ENCODE assay signal across 24 mouse cellular contexts in the genomic region with DNA sequence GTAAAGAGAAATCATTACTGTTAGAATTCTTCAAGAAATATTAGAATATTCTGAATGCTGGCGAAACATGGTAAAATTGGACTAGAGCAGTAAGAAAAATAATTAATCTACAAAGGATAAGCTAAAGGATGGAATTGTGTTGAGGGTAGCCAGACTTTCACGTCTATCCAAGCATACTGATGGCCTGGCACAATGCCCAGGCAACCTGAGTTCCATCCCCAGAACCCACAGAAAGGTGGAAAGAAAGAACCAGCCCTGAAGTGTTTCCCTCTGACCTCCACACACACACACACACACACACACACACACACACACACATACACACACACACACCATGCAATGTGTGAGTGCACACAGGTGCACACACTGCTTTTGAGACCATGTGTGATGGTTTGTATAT. TPM values are rescaled to one million over a fixed set of nuclear protein-coding genes. Genes with fewer than 3 reads are reported as not detected.
DNase-seq lines count a peak whose midpoint lies in the region; ATAC-seq and TF ChIP-seq lines count a peak whose summit lies in the region.
"Had no signal": no experiment of that assay in that cellular context is flagged by ENCODE, and none has a peak within 500 bp of the region (broad histone marks: within the 10 kb centered on the region; RNA-seq: fewer than 3 reads in every experiment).

No protein-coding gene starts in this region.

- H3K9ac ChIP-seq in hindbrain, postnatal 0 days (replicated peaks; ENCODE audit: low read length), result no peak overlapping the region
- H3K9ac ChIP-seq in hindbrain, embryonic 14.5 days, result no peak overlapping the region
- H3K9ac ChIP-seq in MEL (ENCODE audit: control insufficient read depth, low read depth, low read length, poor library complexity, severe bottlenecking), result no peak overlapping the region
- no peak overlapping the region for H3K9ac ChIP-seq in neural tube, embryonic 15.5 days (replicated peaks)
- H3K9ac ChIP-seq: forebrain, embryonic 15.5 days; heart, embryonic 12.5 days; heart, embryonic 15.5 days; hindbrain, embryonic 13.5 days had no signal

- no peak overlapping the region for H3K27ac ChIP-seq in hindbrain, postnatal 0 days
- no peak overlapping the region for H3K27ac ChIP-seq in hindbrain, embryonic 14.5 days
- H3K27ac ChIP-seq in MEL (ENCODE audit: control insufficient read depth, low read depth, low read length), result no peak overlapping the region
- no peak overlapping the region for H3K27ac ChIP-seq in neural tube, embryonic 15.5 days (replicated peaks)
- H3K27ac ChIP-seq: forebrain, embryonic 10.5 days; forebrain, embryonic 15.5 days; heart, embryonic 15.5 days; hindbrain, embryonic 10.5 days; hindbrain, embryonic 13.5 days had no signal

- no peak for TF ChIP-seq RAD21 in MEL (IDR thresholded peaks at IDR 0.05; ENCODE audit: low read depth, low read length)

- H3K27me3 ChIP-seq in hindbrain, postnatal 0 days (ENCODE audit: insufficient read depth, low read length), result no peaks in the 10 kb centered on the region
- no peaks in the 10 kb centered on the region for H3K27me3 ChIP-seq in hindbrain, embryonic 14.5 days (ENCODE audit: control insufficient read depth, insufficient read depth, low read length)
- H3K27me3 ChIP-seq in MEL (ENCODE audit: control insufficient read depth in 1 of 2, insufficient read depth in 2 of 2, low read length in 2 of 2), result no peaks in the 10 kb centered on the region
- no peaks in the 10 kb centered on the region for H3K27me3 ChIP-seq in neural tube, embryonic 15.5 days (replicated peaks)
- H3K27me3 ChIP-seq: CH12.LX; forebrain, embryonic 15.5 days; heart, embryonic 12.5 days; heart, embryonic 15.5 days; hindbrain, embryonic 13.5 days had no signal

- H3K4me1 ChIP-seq in hindbrain, postnatal 0 days (ENCODE audit: insufficient read depth, low read length), result no peaks in the 10 kb centered on the region
- H3K4me1 ChIP-seq in hindbrain, embryonic 14.5 days (replicated peaks; ENCODE audit: control insufficient read depth, insufficient read depth, low read length), result no peaks in the 10 kb centered on the region
- H3K4me1 ChIP-seq in MEL (ENCODE audit: control insufficient read depth in 1 of 2, insufficient read depth in 2 of 2, low read length in 2 of 2), result peaks cover 0 to 2% of the 10 kb centered on the region in 2 experiments; a peak in 1 of 4 replicates
- H3K4me1 ChIP-seq in neural tube, embryonic 15.5 days, result no peaks in the 10 kb centered on the region
- H3K4me1 ChIP-seq: forebrain, embryonic 10.5 days; forebrain, embryonic 15.5 days; heart, embryonic 12.5 days; heart, embryonic 15.5 days; hindbrain, embryonic 10.5 days; hindbrain, embryonic 13.5 days had no signal

- no peaks in the 10 kb centered on the region for H3K9me3 ChIP-seq in hindbrain, postnatal 0 days (ENCODE audit: low read length)
- H3K9me3 ChIP-seq in hindbrain, embryonic 14.5 days (ENCODE audit: control insufficient read depth, low read length), result no peaks in the 10 kb centered on the region
- no peaks in the 10 kb centered on the region for H3K9me3 ChIP-seq in MEL (replicated peaks; ENCODE audit: insufficient read depth, low read length)
- no peaks in the 10 kb centered on the region for H3K9me3 ChIP-seq in neural tube, embryonic 15.5 days (replicated peaks)
- H3K9me3 ChIP-seq: forebrain, embryonic 10.5 days; forebrain, embryonic 15.5 days; G1E; heart, embryonic 12.5 days; heart, embryonic 15.5 days; hindbrain, embryonic 10.5 days; hindbrain, embryonic 13.5 days had no signal

- no peak overlapping the region for H3K4me2 ChIP-seq in hindbrain, postnatal 0 days (ENCODE audit: low read depth, low read length)
- no peak overlapping the region for H3K4me2 ChIP-seq in hindbrain, embryonic 14.5 days (replicated peaks)
- H3K4me2 ChIP-seq in neural tube, embryonic 15.5 days, result no peak overlapping the region
- H3K4me2 ChIP-seq: forebrain, embryonic 15.5 days; heart, embryonic 12.5 days; heart, embryonic 15.5 days; hindbrain, embryonic 13.5 days had no signal

- no peak for TF ChIP-seq POLR2A in MEL (IDR thresholded peaks at IDR 0.05; ENCODE audit: control insufficient read depth in 1 of 2, insufficient read depth in 1 of 2, low read depth in 1 of 2, low read length in 2 of 2, poor library complexity in 1 of 2)

- no peaks in the 10 kb centered on the region for H3K79me2 ChIP-seq in MEL (ENCODE audit: control insufficient read depth, insufficient read depth, low read length, poor library complexity)

- TF ChIP-seq CTCF in hindbrain, postnatal 0 days (IDR thresholded peaks at IDR 0.05; ENCODE audit: low read depth), result no peak
- no peak for TF ChIP-seq CTCF in MEL (IDR thresholded peaks at IDR 0.05 in 2 of 3, conservative IDR thresholded peaks at IDR 0.05 in 1 of 3; ENCODE audit: control insufficient read depth in 1 of 3, insufficient read depth in 1 of 3, low read depth in 2 of 3, low read length in 3 of 3, poor library complexity in 1 of 3, severe bottlenecking in 1 of 3)

- peak; percentile 61 to 63 for DNase-seq in cerebellum, postnatal 14 days
- no peak for DNase-seq in cerebellum, adult 11 months
- DNase-seq in hindbrain, postnatal 0 days (ENCODE audit: low spot score), result peak; percentile 1
- DNase-seq in hindbrain, embryonic 14.5 days (ENCODE audit: low spot score), result no peak
- DNase-seq in MEL (ENCODE audit: low read depth, low spot score), result peak; percentile 8
- DNase-seq: adrenal gland, adult 2 months; adrenal gland, postnatal 14 days; B cell, adult 2 months; cerebellum, adult 8-10 months; gastrocnemius, postnatal 25 days; heart, adult 18-20 months; heart, postnatal 10 days; heart, postnatal 36 days; kidney, adult 2 months had no signal

- H3K36me3 ChIP-seq in hindbrain, postnatal 0 days (ENCODE audit: insufficient read depth, low read length), result no peaks in the 10 kb centered on the region
- H3K36me3 ChIP-seq in hindbrain, embryonic 14.5 days (replicated peaks; ENCODE audit: control insufficient read depth, insufficient read depth), result no peaks in the 10 kb centered on the region
- no peaks in the 10 kb centered on the region for H3K36me3 ChIP-seq in MEL (ENCODE audit: control insufficient read depth in 1 of 2, insufficient read depth in 2 of 2, low read length in 2 of 2)
- no peaks in the 10 kb centered on the region for H3K36me3 ChIP-seq in neural tube, embryonic 15.5 days
- H3K36me3 ChIP-seq: forebrain, embryonic 10.5 days; forebrain, embryonic 15.5 days; G1E; heart, embryonic 12.5 days; heart, embryonic 15.5 days; hindbrain, embryonic 10.5 days; hindbrain, embryonic 13.5 days had no signal

- WGBS in hindbrain, postnatal 0 days, result 67% methylated on average over 2 of the region's 2 CpGs
- WGBS in hindbrain, embryonic 14.5 days, result 74% methylated on average over 2 of the region's 2 CpGs
- 79% methylated on average over 2 of the region's 2 CpGs for WGBS in neural tube, embryonic 15.5 days

- H3K4me3 ChIP-seq in hindbrain, postnatal 0 days (ENCODE audit: low read length), result no peak overlapping the region
- no peak overlapping the region for H3K4me3 ChIP-seq in hindbrain, embryonic 14.5 days (replicated peaks; ENCODE audit: low read length)
- H3K4me3 ChIP-seq in MEL (ENCODE audit: control insufficient read depth in 1 of 2, insufficient read depth in 1 of 2, low read depth in 2 of 2, low read length in 2 of 2), result no peak overlapping the region
- no peak overlapping the region for H3K4me3 ChIP-seq in neural tube, embryonic 15.5 days (replicated peaks)
- H3K4me3 ChIP-seq: forebrain, embryonic 10.5 days; forebrain, embryonic 15.5 days; heart, embryonic 12.5 days; heart, embryonic 15.5 days; hindbrain, embryonic 10.5 days; hindbrain, embryonic 13.5 days had no signal

- no peak for TF ChIP-seq EP300 in MEL (IDR thresholded peaks at IDR 0.05; ENCODE audit: low read depth in 1 of 2, low read length in 2 of 2)

- no peak for ATAC-seq in hindbrain, postnatal 0 days
- ATAC-seq in hindbrain, embryonic 14.5 days (ENCODE audit: low FRiP score), result no peak
- ATAC-seq in neural tube, embryonic 15.5 days (ENCODE audit: low FRiP score), result no peak
- ATAC-seq: forebrain, embryonic 15.5 days; intestine, postnatal 0 days had no signal

TF ChIP-seq in MEL, 35 proteins besides CTCF, POLR2A, EP300 and RAD21:
- TF ChIP-seq MYB (IDR thresholded peaks at IDR 0.05; ENCODE audit: low read depth, low read length) (no peak), CHD2 (IDR thresholded peaks at IDR 0.05; ENCODE audit: low read length) (no peak), BHLHE40 (IDR thresholded peaks at IDR 0.05; ENCODE audit: borderline replicate concordance, low read depth, low read length) (no peak), USF1 (IDR thresholded peaks at IDR 0.05; ENCODE audit: low read depth, low read length) (no peak)

RNA-seq across cellular contexts. Expression of a gene that starts 58.8 kb away (rescaled TPM):
- total RNA-seq in hindbrain, postnatal 0 days (2014; rRNA removed), result 21.4 and 25.5 TPM in 2 replicates
- 22.6 and 24.0 TPM in 2 replicates for polyA plus RNA-seq in hindbrain, postnatal 0 days (2015; fragmentation: Nextera tagmentation; extraction: Ambion mirVana)
- polyA plus RNA-seq in hindbrain, embryonic 14.5 days (2014; fragmentation: Nextera tagmentation; extraction: Ambion mirVana), result 47.4 and 51.3 TPM in 2 replicates
- total RNA-seq in MEL (2012; rRNA removed), result not detected in 2 replicates
- not detected for polyA plus RNA-seq in MEL (2012; ENCODE audit: insufficient read depth in 1 of 2, insufficient read length in 2 of 2, low read depth in 1 of 2, low replicate concordance in 2 of 2, missing spikeins in 1 of 2)
- polyA plus RNA-seq in neural tube, embryonic 15.5 days (2015; fragmentation: Nextera tagmentation; extraction: Ambion mirVana), result 25.2 and 32.8 TPM in 2 replicates
- polyA plus RNA-seq: adrenal gland, adult 2 months; G1E had no signal

Comparison
In these comparisons a context has a peak if more than half of its experiments do, and no peak if none do; other contexts are left out.
1. DNase-seq: peak in cerebellum, postnatal 14 days (2 of 2), hindbrain, postnatal 0 days (single experiment) and MEL (single experiment); none in cerebellum, adult 11 months (single experiment) and hindbrain, embryonic 14.5 days (single experiment).
2. RNA of a gene that starts 58.8 kb away (polyA plus RNA-seq): 47.4 to 51.3 TPM in hindbrain, embryonic 14.5 days, 25.2 to 32.8 TPM in neural tube, embryonic 15.5 days and 22.6 to 24.0 TPM in hindbrain, postnatal 0 days; not detected in MEL; every median in the first group is over 10 times any median in the second.